In genomic region chr11:94483921-94484320, GRCm38 (mm10) we compare ENCODE assay signal across 18 mouse cellular contexts. TPM values are rescaled to one million over a fixed set of nuclear protein-coding genes. Genes with fewer than 3 reads are reported as not detected.
"Had no signal": no experiment of that assay in that cellular context is flagged by ENCODE, and none has a peak within 500 bp of the region (broad histone marks: within the 10 kb centered on the region; RNA-seq: fewer than 3 reads in every experiment).

No protein-coding gene starts in this region.

- H3K4me1 ChIP-seq: neural tube, embryonic 13.5 days; stomach, embryonic 15.5 days had no signal

- H3K36me3 ChIP-seq: limb, embryonic 12.5 days; limb, embryonic 15.5 days; midbrain, embryonic 13.5 days; neural tube, embryonic 13.5 days; stomach, embryonic 15.5 days had no signal

- H3K4me3 ChIP-seq: left cerebral cortex, adult 2 months; limb, embryonic 12.5 days; limb, embryonic 15.5 days; midbrain, embryonic 13.5 days; myocyte; neural tube, embryonic 13.5 days; stomach, embryonic 15.5 days had no signal

- H3K27me3 ChIP-seq: stomach, embryonic 15.5 days had no signal

- DNase-seq: kidney, postnatal 10 days; layer of hippocampus, postnatal 36 days; liver, postnatal 0 days; lung, embryonic 14.5 days; retina, postnatal 1 day; right cerebral cortex, postnatal 25 days; spleen, adult 18-20 months; thymus, postnatal 25 days had no signal

- H3K9me3 ChIP-seq: limb, embryonic 12.5 days; limb, embryonic 15.5 days; midbrain, embryonic 13.5 days; neural tube, embryonic 13.5 days; stomach, embryonic 15.5 days had no signal

RNA-seq across cellular contexts. Expression of gene Spata20, which starts 2.1 kb away (rescaled TPM):
- total RNA-seq: megakaryocyte, adult 5-6 weeks; neutrophil, adult 5-6 weeks had no signal

RNA-seq across cellular contexts. Expression of gene Cacna1g, which starts 9.9 kb away (rescaled TPM):
- total RNA-seq: monocyte, adult 5-6 weeks; neutrophil, adult 5-6 weeks had no signal

RNA-seq across cellular contexts. Expression of gene Epn3, which starts 15.9 kb away (rescaled TPM):
- total RNA-seq: megakaryocyte, adult 5-6 weeks; monocyte, adult 5-6 weeks had no signal

RNA-seq across cellular contexts. Expression of gene Mycbpap, which starts 37.6 kb away (rescaled TPM):
- total RNA-seq: megakaryocyte, adult 5-6 weeks; monocyte, adult 5-6 weeks; neutrophil, adult 5-6 weeks had no signal
